Mouse (Mus musculus): Measurements from ENCODE around the gene Tnfrsf14. TPM values are rescaled to one million over a fixed set of nuclear protein-coding genes. Genes with fewer than 3 reads are reported as not detected.
A peak's percentile ranks its signal among the peaks of the same experiment; 100 is the strongest.

Gene Tnfrsf14
- total RNA-seq, 2 experiments from 2014 or later = 3.2 to 4.3 TPM

- no peak for DNase-seq (ENCODE audit: low spot score in 2 of 2)
These were observed 42.9 kb downstream of the Tnfrsf14 start for GRCm38 (mm10) chr4:154885416-154885815.

GRCm38 (mm10) chr4:154882014-154882659 is 46.2 kb downstream of the Tnfrsf14 start:
- DNase-seq (ENCODE audit: low spot score in 2 of 2) = no peak

GRCm38 (mm10) chr4:154880730-154881129 is 47.6 kb downstream of the Tnfrsf14 start:
- no peak for DNase-seq (ENCODE audit: low spot score in 2 of 2)

- DNase-seq (ENCODE audit: low spot score in 2 of 2) = peak; percentile 82 to 94
These were observed 50.4 kb downstream of the Tnfrsf14 start for GRCm38 (mm10) chr4:154877864-154878548.

GRCm38 (mm10) chr4:154873186-154873585 is 55.2 kb downstream of the Tnfrsf14 start:
- no peak for DNase-seq (ENCODE audit: low spot score in 2 of 2)

Other genes starting within 250 kb of the Tnfrsf14 start
- gene Ttc34, start 91.1 kb downstream of the Tnfrsf14 start, total RNA-seq (2021) = under 1 TPM; 0.13 to 0.22 TPM
- gene Mmel1, start 59.0 kb downstream of the Tnfrsf14 start, total RNA-seq (2021) = under 1 TPM; 0.34 to 0.62 TPM
- gene Fam213b, start 29.4 kb downstream of the Tnfrsf14 start, total RNA-seq (2021) = 100 to 1,000 TPM; 100 to 112 TPM
- gene Hes5, start 32.4 kb upstream of the Tnfrsf14 start, total RNA-seq (2021) = under 1 TPM; 0.49 to 0.67 TPM
- 10 to 100 TPM; 27.4 to 29.9 TPM for gene Pank4, start 35.6 kb upstream of the Tnfrsf14 start, total RNA-seq (2021)
- under 1 TPM; 0.15 to 0.29 TPM for gene Plch2, start 128.2 kb upstream of the Tnfrsf14 start, total RNA-seq (2021)
- 10 to 100 TPM; 12.2 to 14.0 TPM for gene Pex10, start 138.5 kb upstream of the Tnfrsf14 start, total RNA-seq (2021)
- gene Rer1, start 157.8 kb upstream of the Tnfrsf14 start, total RNA-seq (2021) = 10 to 100 TPM; 61.1 to 63.1 TPM
- 1 to 10 TPM; 3.9 to 4.4 TPM for gene Morn1, start 158.0 kb upstream of the Tnfrsf14 start, total RNA-seq (2021)